Mouse (Mus musculus) mesoderm, embryonic 11.5 days (tissue): ENCODE results near the gene Chst13.

ENCODE experiments used
- DNase-seq: peaks from one replicate; pipeline ENCODE4 v3.0.0-alpha.2; 2012; ENCODE audit warnings: low read depth, low spot score

Chst13 gene

GRCm38 (mm10) chr6:90319475-90320191 lies 5.4 kb downstream of the Chst13 start:
- no peak for DNase-seq

DNA sequence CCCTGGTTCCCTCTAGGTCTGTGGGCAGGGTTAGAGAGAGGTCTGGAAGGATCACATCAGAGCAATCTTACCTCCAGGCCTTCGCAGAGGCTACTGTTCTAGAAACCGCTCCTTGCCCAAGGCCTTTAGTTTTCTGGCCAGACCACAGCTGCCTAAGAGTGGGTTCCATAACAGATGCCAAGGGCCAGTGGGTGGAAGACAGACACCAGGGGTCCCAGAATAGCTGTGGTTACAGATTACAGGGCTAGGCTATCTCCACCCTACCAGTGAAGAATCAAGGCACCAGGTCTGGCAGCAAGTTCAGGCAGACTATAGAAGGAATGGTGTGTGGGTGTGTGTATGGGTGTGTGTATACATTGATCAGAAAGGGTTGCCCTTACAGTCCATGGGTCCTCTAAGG lies 6.0 kb downstream of the Chst13 start:
- no peak for DNase-seq

DNA sequence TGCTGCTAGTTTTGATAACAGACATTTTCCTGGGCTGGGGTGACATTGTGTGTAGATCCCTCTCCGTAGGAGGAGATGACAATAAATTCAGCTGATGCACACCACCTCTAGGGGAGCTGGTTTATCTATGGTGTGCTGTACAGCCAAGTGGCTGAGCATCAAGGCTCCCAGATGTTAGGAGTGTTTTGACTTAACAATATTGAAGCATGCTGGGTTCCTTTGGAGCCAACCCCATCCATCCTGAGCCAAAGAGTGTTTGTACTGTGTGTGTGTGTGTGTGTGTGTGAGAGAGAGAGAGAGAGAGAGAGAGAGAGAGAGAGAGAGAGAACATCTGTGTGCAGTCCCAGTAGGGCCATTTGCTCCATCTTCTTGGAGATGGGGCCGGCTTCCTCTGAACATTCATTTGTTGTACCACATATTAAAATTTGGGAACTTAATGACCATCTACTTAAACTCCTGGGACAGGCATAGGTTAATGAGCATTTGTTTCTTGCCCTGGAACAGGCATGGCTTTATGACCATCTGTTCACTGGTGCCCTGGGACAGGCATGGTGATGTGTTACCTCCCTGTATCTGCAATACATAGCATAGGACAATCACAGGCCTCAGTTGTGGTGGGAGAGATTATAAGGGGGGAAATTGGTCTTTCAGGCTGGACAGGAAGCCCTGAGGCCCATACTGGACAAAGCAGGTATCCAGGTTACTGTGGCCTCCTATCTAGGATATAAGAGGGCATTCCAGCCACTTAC lies 7.3 kb downstream of the Chst13 start:
- no peak for DNase-seq

- DNase-seq: no peak
Measured at GRCm38 (mm10) chr6:90315961-90316360, 9.0 kb downstream of the Chst13 start.

GRCm38 (mm10) chr6:90308839-90309778 lies 15.9 kb downstream of the Chst13 start:
- DNase-seq: no peak

GRCm38 (mm10) chr6:90306315-90306975 lies 18.5 kb downstream of the Chst13 start:
- DNase-seq: no peak

- no peak for DNase-seq
Measured at GRCm38 (mm10) chr6:90300919-90301318, 24.1 kb downstream of the Chst13 start, which contains the start of gene BC048671. BC048671 (plus strand) TSS chr6:90301219.

DNA sequence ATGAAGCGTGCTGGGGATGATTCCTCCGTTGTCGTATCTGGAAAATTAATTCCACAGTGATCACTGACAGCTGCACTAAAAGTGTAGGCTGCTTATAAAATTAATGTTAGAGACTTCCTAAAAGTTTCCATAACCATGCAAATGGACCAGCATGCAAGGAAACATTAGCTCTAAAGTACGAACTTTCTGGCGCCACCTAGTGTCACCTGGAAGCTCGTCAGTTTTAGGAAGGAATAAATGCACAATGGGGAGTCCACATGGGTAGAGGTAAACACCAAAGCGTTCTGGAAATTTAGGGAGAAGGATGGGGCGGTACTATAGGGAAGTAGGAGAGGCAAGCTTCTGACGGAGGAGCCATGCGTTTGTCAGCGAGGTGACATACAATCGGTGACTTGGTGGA lies 36.7 kb downstream of the Chst13 start:
- DNase-seq: peak; percentile 10
